ENCODE assay signal across 19 mouse cellular contexts in genomic region chr10:25321198-25321597, GRCm38 (mm10).
"Had no signal": no experiment of that assay in that cellular context is flagged by ENCODE, and none has a peak within 500 bp of the region (broad histone marks: within the 10 kb centered on the region; RNA-seq: fewer than 3 reads in every experiment).

No protein-coding gene starts in this region.

- H3K9ac ChIP-seq: limb, embryonic 12.5 days; limb, embryonic 15.5 days; liver, embryonic 14.5 days; liver, postnatal 0 days; lung, embryonic 14.5 days; midbrain, embryonic 12.5 days; stomach, embryonic 15.5 days had no signal

- DNase-seq: kidney, adult 18-20 months; kidney, adult 9 months; kidney, postnatal 14 days; kidney, postnatal 4 days; left cerebral cortex, postnatal 4 days; liver, postnatal 0 days; lung, embryonic 14.5 days; retina, postnatal 1 day; right cerebral cortex, postnatal 25 days; spleen, adult 18-20 months; thymus, postnatal 25 days had no signal

- ATAC-seq: intestine, embryonic 16.5 days; liver, postnatal 0 days; midbrain, embryonic 16.5 days had no signal

- H3K4me1 ChIP-seq: limb, embryonic 15.5 days; midbrain, embryonic 12.5 days; stomach, embryonic 15.5 days had no signal

- H3K27ac ChIP-seq: limb, embryonic 12.5 days; limb, embryonic 15.5 days; liver, embryonic 14.5 days; midbrain, embryonic 12.5 days; stomach, embryonic 15.5 days had no signal

- H3K27me3 ChIP-seq: limb, embryonic 12.5 days; limb, embryonic 15.5 days; midbrain, embryonic 12.5 days; stomach, embryonic 15.5 days had no signal

- H3K36me3 ChIP-seq: limb, embryonic 12.5 days; limb, embryonic 15.5 days; midbrain, embryonic 12.5 days; stomach, embryonic 15.5 days had no signal

- H3K4me2 ChIP-seq: limb, embryonic 12.5 days; limb, embryonic 15.5 days; liver, embryonic 11.5 days; lung, embryonic 14.5 days; midbrain, embryonic 12.5 days; stomach, embryonic 15.5 days had no signal

- H3K4me3 ChIP-seq: limb, embryonic 12.5 days; limb, embryonic 15.5 days; midbrain, embryonic 12.5 days; stomach, embryonic 15.5 days had no signal

- H3K9me3 ChIP-seq: limb, embryonic 12.5 days; limb, embryonic 15.5 days; midbrain, embryonic 12.5 days; stomach, embryonic 15.5 days had no signal
